13 mouse cellular contexts compared by ENCODE assay signal in genomic region chr1:89421401-89421800, GRCm38 (mm10). TPM values are rescaled to one million over a fixed set of nuclear protein-coding genes. Genes with fewer than 3 reads are reported as not detected.
DNase-seq lines count a peak whose midpoint lies in the region; ATAC-seq lines count a peak whose summit lies in the region.
"Had no signal": no experiment of that assay in that cellular context is flagged by ENCODE, and none has a peak within 500 bp of the region (broad histone marks: within the 10 kb centered on the region; RNA-seq: fewer than 3 reads in every experiment).

No protein-coding gene starts in this region.

- H3K9me3 ChIP-seq in hindbrain, embryonic 14.5 days (ENCODE audit: control insufficient read depth, low read length) = no peaks in the 10 kb centered on the region

- no peaks in the 10 kb centered on the region for H3K27me3 ChIP-seq in hindbrain, embryonic 14.5 days (ENCODE audit: control insufficient read depth, insufficient read depth, low read length)

- ATAC-seq in hindbrain, embryonic 14.5 days (ENCODE audit: low FRiP score) = no peak

- no peaks in the 10 kb centered on the region for H3K4me1 ChIP-seq in hindbrain, embryonic 14.5 days (replicated peaks; ENCODE audit: control insufficient read depth, insufficient read depth, low read length)

- no peak overlapping the region for H3K27ac ChIP-seq in hindbrain, embryonic 14.5 days
- H3K27ac ChIP-seq: kidney, postnatal 0 days had no signal

- peak; percentile 61 for DNase-seq in kidney, adult 18-20 months
- no peak for DNase-seq in kidney, postnatal 4 days
- peak; percentile 19 for DNase-seq in adrenal gland, adult 8-10 months
- peak; percentile 43 for DNase-seq in cerebellum, adult 8-10 months
- DNase-seq in kidney, postnatal 36 days = peak; percentile 76 to 79
- no peak for DNase-seq in spleen, postnatal 10 days (ENCODE audit: low spot score in 2 of 2)
- no peak for DNase-seq in layer of hippocampus, postnatal 36 days
- no peak for DNase-seq in hindbrain, embryonic 14.5 days (ENCODE audit: low spot score)
- DNase-seq: liver; right cerebral cortex, postnatal 25 days; thymus, postnatal 36 days had no signal

- H3K36me3 ChIP-seq in hindbrain, embryonic 14.5 days (replicated peaks; ENCODE audit: control insufficient read depth, insufficient read depth) = no peaks in the 10 kb centered on the region

- H3K9ac ChIP-seq in hindbrain, embryonic 14.5 days = no peak overlapping the region

- H3K4me2 ChIP-seq in hindbrain, embryonic 14.5 days (replicated peaks) = no peak overlapping the region

- WGBS in hindbrain, embryonic 14.5 days = 66% methylated on average over 4 of the region's 4 CpGs

- no peak overlapping the region for H3K4me3 ChIP-seq in hindbrain, embryonic 14.5 days (replicated peaks; ENCODE audit: low read length)

RNA-seq across cellular contexts. Expression of gene Agap1, which starts 33.2 kb away (rescaled TPM):
- total RNA-seq in adrenal gland, adult 8-10 months (2022) = 100 to 1,000 TPM in 1 of 4 experiments, 10 to 100 TPM in 3; 51.4 to 101 (median 75.3) TPM
- total RNA-seq in layer of hippocampus, postnatal 36 days (2021) = 100 to 1,000 TPM; 256 to 286 TPM
- 72.2 and 81.2 TPM in 2 replicates for polyA plus RNA-seq in hindbrain, embryonic 14.5 days (2014; fragmentation: Nextera tagmentation; extraction: Ambion mirVana)
- total RNA-seq: MEL had no signal

Comparison
In these comparisons a context has a peak if more than half of its experiments do, and no peak if none do; other contexts are left out.
1. DNase-seq: peak in kidney, adult 18-20 months (single experiment), adrenal gland, adult 8-10 months (single experiment), cerebellum, adult 8-10 months (single experiment) and kidney, postnatal 36 days (2 of 2); none in kidney, postnatal 4 days (0 of 2), spleen, postnatal 10 days (0 of 2), layer of hippocampus, postnatal 36 days (0 of 2) and hindbrain, embryonic 14.5 days (single experiment).